Mouse (Mus musculus): ENCODE measurements around the gene Vmn1r33.
"Not testable (repeated sequence)": the region's sequence is repeated elsewhere in the genome, so short reads cannot be mapped to it uniquely, and the experiment has no call there.

The Vmn1r33 gene

DNA sequence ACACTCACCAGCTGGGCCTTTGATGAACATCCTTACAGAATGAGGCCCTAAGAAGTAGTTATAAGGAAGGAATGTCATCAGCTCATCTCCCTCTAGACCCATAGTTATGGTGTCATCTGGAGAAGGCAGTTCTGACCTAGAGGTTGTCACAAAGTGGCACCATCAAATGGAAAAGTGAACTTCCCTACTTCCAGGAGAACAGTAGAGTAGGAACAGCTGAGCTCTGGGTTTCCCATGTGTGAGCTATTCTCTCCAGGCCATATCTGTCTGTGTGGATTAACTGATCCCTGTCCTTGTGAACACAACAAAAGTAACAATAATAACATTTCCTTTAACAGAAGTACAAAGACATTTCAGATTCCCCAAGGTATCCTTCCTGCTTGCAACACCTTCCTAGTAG is at the start of gene Vmn1r33:
Vmn1r33 (minus strand) TSS at position 101 of the 400 bp plus-strand sequence.
- not testable (repeated sequence) for DNase-seq (ENCODE audit: low spot score in 2 of 2)

DNA sequence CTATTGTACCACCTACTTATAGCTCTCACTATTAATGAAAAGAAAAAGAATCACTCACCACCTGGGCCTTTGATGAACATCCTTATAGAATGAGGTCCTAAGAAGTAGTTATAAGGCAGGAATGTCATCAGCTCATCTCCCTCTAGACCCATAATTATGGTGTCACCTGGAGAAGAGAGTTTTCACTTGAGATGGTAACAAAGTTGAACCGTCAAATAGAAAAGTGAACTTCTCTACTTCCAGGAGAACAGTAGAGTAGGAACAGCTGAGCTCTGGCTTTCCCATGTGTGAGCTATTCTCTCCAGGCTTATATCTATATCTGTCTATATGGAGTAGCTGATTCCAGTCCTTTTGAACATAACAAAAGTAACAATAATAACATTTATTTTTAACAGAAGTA is 25.7 kb upstream of the Vmn1r33 start, which contains the start of gene Vmn1r34:
Vmn1r34 (minus strand) TSS at position 101 of the 400 bp plus-strand sequence.
- no peak for DNase-seq (ENCODE audit: low spot score in 2 of 2)

- DNase-seq (ENCODE audit: low spot score in 2 of 2), result no peak
These were observed 22.3 kb downstream of the Vmn1r33 start for GRCm38 (mm10) chr6:66595804-66596203.

Data from spleen, postnatal 10 days (tissue).